Mouse (Mus musculus) CH12.LX (cell line): ENCODE data around the gene Hist1h4a.

Experiments
- CTCF ChIP-seq, 2 experiments: IDR thresholded peaks in 1 of 2; conservative IDR thresholded peaks in 1 of 2; 2 replicates each; pipeline ENCODE4 v1.5.1; 2011 to 2012; ENCODE audit warnings: low read depth in 2 of 2, low read length in 2 of 2, improper control_type of control experiment in 1 of 2, inconsistent platforms in 1 of 2, mild to moderate bottlenecking in 1 of 2, moderate library complexity in 1 of 2
- EP300 ChIP-seq: IDR thresholded peaks from 2 replicates; pipeline ENCODE4 v1.6.1; 2011; ENCODE audit warnings: low read length, improper control_type of control experiment
- HCFC1 ChIP-seq: IDR thresholded peaks from 2 replicates; pipeline ENCODE4 v1.6.1; 2012; ENCODE audit warnings: low read depth, mild to moderate bottlenecking, inconsistent platforms, low read length, improper control_type of control experiment
- JUND ChIP-seq: conservative IDR thresholded peaks from 2 replicates; pipeline ENCODE4 v1.6.1; 2011; ENCODE audit warnings: low read depth, low read length, improper control_type of control experiment
- MAFK ChIP-seq: IDR thresholded peaks from 2 replicates; pipeline ENCODE4 v1.6.1; 2011; ENCODE audit warnings: low read length, improper control_type of control experiment; ENCODE audit not compliant: insufficient replicate concordance
- NELFE ChIP-seq: IDR thresholded peaks from 2 replicates; pipeline ENCODE4 v1.6.1; 2011; ENCODE audit warnings: low read depth, low read length, improper control_type of control experiment
- UBTF ChIP-seq: IDR thresholded peaks from 2 replicates; pipeline ENCODE4 v1.6.1; 2012; ENCODE audit warnings: low read depth, mild to moderate bottlenecking, inconsistent platforms, low read length, improper control_type of control experiment, moderate library complexity
- USF1 ChIP-seq: IDR thresholded peaks from 2 replicates; pipeline ENCODE4 v1.6.1; 2014; ENCODE audit warnings: low read depth, mild to moderate bottlenecking, inconsistent platforms, low read length, improper control_type of control experiment

DNA sequence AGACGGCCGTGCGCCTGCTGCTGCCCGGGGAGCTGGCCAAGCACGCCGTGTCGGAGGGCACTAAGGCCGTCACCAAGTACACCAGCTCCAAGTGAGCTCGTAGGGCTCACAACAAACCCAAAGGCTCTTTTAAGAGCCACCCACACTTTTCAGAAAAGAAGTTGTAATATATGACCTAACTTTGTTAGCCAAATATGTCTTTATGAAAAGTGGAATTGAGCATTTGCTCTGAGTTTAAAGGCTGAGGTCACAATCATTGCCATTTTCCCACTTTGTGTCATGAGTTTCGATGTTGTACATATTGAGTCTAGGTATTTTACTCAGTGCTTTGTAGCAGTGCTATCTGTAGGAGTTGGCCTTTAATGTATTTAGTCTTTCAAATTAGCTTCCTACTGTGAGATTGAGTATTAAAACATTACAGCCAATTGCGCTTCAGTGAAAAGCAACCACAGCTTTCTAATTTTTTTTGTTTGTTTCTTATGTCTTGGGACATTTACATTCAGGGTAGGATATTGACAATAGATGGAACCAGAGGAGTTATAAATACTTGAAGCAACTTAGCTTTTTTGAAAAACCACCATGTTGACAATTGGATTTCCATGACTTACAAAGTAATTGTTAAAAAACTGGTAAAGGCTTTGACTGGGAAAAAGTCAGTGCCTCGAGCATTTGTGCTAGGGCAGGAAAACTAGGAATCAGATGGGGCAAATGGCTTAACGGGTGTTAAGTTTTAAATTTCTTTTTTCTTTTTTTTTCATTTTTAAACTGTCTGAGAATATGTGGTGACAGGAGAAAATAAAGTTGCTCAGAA is 13.7 kb downstream of the Hist1h4a start:
- no peak for TF ChIP-seq CTCF (conservative IDR thresholded peaks at IDR 0.05 in 1 of 2, IDR thresholded peaks at IDR 0.05 in 1 of 2; ENCODE audit: low read depth in 2 of 2, low read length in 2 of 2)
- no peak for TF ChIP-seq JUND
- TF ChIP-seq MAFK: no peak
- no peak for TF ChIP-seq EP300
- no peak for TF ChIP-seq USF1
- TF ChIP-seq HCFC1: no peak; the same call in 1 of the 2 replicates
- TF ChIP-seq NELFE: 0 out of 2 replicates have a peak, but pooled peaks have one; percentile 60
- TF ChIP-seq UBTF: peak; percentile 92; the same call in 1 of the 2 replicates
